Mouse (Mus musculus) midbrain, embryonic 16.5 days (tissue): ENCODE results near the gene Pxdn. TPM values are rescaled to one million over a fixed set of nuclear protein-coding genes. Genes with fewer than 3 reads are reported as not detected.

Experiments
- ATAC-seq: fragments of 200-750 bp; cut with Nextera tagmentation; 2 replicates; pipeline ENCODE4 v1.8.0; 2017; ENCODE audit warnings: moderate TSS enrichment
- H3K27ac ChIP-seq: fragments of 300-500 bp; sonication (generic); 2 replicates; pipeline ENCODE4 v1.5.1; 2014; ENCODE audit warnings: mild to moderate bottlenecking, low read length, mixed read lengths
- H3K27me3 ChIP-seq: fragments of 300-500 bp; sonication (generic); 2 replicates; pipeline ENCODE4 v1.6.1; 2014; ENCODE audit warnings: low read depth, low read length, mixed read lengths; ENCODE audit not compliant: control insufficient read depth, insufficient read depth
- H3K36me3 ChIP-seq: fragments of 300-500 bp; sonication (generic); 2 replicates; pipeline ENCODE4 v1.6.1; 2014; ENCODE audit warnings: mild to moderate bottlenecking, low read length, moderate library complexity, mixed read lengths; ENCODE audit not compliant: control insufficient read depth, insufficient read depth
- H3K4me1 ChIP-seq: fragments of 300-500 bp; sonication (generic); 2 replicates; pipeline ENCODE4 v1.6.1; 2014; ENCODE audit warnings: mild to moderate bottlenecking, low read length, mixed read lengths; ENCODE audit not compliant: control insufficient read depth, insufficient read depth
- H3K4me2 ChIP-seq: fragments of 300-500 bp; sonication (generic); 2 replicates; pipeline ENCODE4 v1.6.1; 2014; ENCODE audit warnings: mild to moderate bottlenecking, low read length, mixed read lengths
- H3K4me3 ChIP-seq: fragments of 300-500 bp; sonication (generic); 2 replicates; pipeline ENCODE4 v1.5.1; 2014; ENCODE audit warnings: low read depth, mild to moderate bottlenecking, low read length, moderate library complexity, mixed read lengths
- H3K9ac ChIP-seq: fragments of 300-500 bp; sonication (generic); 2 replicates; pipeline ENCODE4 v1.6.1; 2014; ENCODE audit warnings: low read depth, low read length, mixed read lengths
- H3K9me3 ChIP-seq: fragments of 300-500 bp; sonication (generic); replicated peaks from 2 replicates; pipeline ENCODE4 v1.6.1; 2014; ENCODE audit warnings: mild to moderate bottlenecking, low read length, mixed read lengths; ENCODE audit not compliant: control insufficient read depth, poor library complexity, severe bottlenecking
- WGBS: fragments of 180-500 bp; shearing (Covaris S2); extraction: QIAGEN DNeasy Blood & Tissue Kit; methylation state at CpG from one replicate; pipeline ENCODE4 v1.1.7; 2014; 5-methylcytosine and 5-hydroxymethylcytosine counted together
- polyA plus RNA-seq: library from polyadenylated mRNA; unstranded; fragments of >200 nt; fragmentation: Nextera tagmentation; extraction: Ambion mirVana; gene quantifications from 2 replicates; pipeline ENCODE4 v1.2.1, GENCODE M21; 2015

Gene Pxdn
- polyA plus RNA-seq, 1 experiment from 2014 or later: 53.3 TPM

DNA sequence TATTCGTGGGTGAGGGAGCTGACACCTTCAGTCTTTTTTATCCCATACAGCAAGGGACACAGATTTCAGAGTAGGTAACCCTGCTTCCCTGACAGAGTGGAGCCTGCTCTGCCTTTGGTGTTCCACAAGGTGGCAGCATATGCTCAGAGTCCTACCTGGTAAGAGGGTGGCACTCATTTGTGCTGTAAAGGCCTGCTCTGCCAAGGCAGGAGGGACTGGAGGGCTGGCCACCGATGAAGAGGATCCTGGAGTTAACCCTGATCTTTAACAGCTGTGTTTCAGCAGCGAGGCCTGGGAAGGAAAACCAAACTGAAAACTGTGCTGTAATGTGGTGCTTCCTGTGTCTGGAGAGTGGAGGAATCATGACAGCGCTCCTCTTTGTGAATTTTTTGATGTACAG is 102.2 kb downstream of the Pxdn start:
- Histone ChIP-seq H3K9ac (no peak overlapping the region), H3K9me3 (no peaks in the 10 kb centered on the region), H3K27ac (no peak overlapping the region), H3K4me1 (peaks cover 7% of the 10 kb centered on the region; the same call in 1 of the 2 replicates), H3K4me3 (no peak overlapping the region), H3K27me3 (no peaks in the 10 kb centered on the region), H3K36me3 (no peaks in the 10 kb centered on the region), H3K4me2 (no peak overlapping the region)
- 48% methylated on average over 4 of the region's 4 CpGs for WGBS
- peak; percentile 52; the same call in 1 of the 2 replicates for ATAC-seq

DNA sequence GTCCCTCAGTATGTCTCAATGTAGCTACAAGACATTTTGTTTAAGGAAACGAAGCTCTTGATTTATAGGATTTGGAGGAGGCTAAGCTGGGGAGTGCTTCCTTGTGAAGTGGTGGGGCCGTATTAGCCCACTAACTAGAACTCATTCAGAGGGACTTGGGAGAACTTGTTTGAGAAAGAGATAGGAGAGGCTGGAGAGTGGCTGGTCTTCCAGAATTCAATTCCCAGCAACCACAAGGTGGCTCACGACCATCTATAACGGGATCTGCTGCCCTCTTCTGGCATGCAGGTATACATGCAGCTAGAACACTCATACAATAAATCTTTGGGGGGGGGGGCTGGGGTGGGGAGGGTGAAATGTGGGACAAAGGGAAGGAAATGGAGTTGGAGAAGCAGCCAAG is 102.7 kb downstream of the Pxdn start:
- H3K4me3 ChIP-seq: no peak overlapping the region
- no peak for ATAC-seq

DNA sequence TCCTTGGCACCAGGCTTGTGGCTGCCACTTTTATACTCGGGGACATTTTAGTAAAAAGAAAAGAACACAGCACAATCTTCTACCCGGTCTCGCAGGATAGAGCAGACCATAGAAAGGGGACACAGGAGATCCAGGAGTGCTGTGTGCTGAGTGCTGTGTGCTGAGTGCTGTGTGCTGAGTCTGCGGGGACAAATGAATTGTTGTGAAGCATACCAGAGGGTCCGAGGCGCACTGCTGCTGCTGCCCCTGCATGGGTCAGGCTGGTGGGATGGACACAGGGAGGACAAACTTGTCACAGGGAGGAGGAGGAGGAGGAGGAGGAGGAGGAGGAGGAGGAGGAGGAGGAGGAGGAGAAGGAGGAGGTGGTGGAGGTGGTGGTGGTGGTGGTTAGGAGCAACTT is 111.4 kb downstream of the Pxdn start:
- Histone ChIP-seq H3K4me2 (no peak overlapping the region), H3K9ac (no peak overlapping the region), H3K4me1 (no peaks in the 10 kb centered on the region), H3K4me3 (no peak overlapping the region), H3K27me3 (no peaks in the 10 kb centered on the region), H3K36me3 (no peaks in the 10 kb centered on the region), H3K27ac (no peak overlapping the region), H3K9me3 (no peaks in the 10 kb centered on the region)
- WGBS: 86% methylated on average over 6 of the region's 6 CpGs
- ATAC-seq: no peak

More for the DNA sequence above, 102.7 kb downstream of the Pxdn start:
- H3K27ac ChIP-seq: no peak overlapping the region
- H3K4me1 ChIP-seq: peaks cover 7% of the 10 kb centered on the region; the same call in 1 of the 2 replicates
- no peaks in the 10 kb centered on the region for H3K9me3 ChIP-seq
- WGBS: 33% methylated on average over 4 of the region's 4 CpGs
- no peak overlapping the region for H3K9ac ChIP-seq
- H3K4me2 ChIP-seq: no peak overlapping the region
- H3K36me3 ChIP-seq: no peaks in the 10 kb centered on the region
- no peaks in the 10 kb centered on the region for H3K27me3 ChIP-seq

DNA sequence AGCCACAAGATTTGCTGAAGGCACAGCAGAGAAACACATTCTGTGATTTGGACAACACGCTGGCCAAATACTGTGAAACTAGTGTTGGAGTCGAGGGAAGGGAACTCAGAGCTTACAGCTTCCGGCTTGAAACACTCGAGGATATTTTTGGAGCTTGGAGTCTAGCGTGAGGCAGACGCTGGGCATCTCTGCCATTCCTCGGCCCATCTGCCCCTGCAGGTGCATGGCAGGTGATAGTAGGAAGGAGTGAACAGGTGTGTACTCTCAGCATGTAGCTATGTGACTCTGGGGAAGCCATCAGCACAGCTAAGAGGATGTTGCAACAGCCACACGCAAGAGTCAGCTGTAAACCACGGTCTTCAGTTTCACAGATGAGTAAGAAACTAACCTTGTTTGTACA is 112.4 kb downstream of the Pxdn start:
- no peaks in the 10 kb centered on the region for H3K9me3 ChIP-seq
- H3K4me3 ChIP-seq: no peak overlapping the region
- no peak overlapping the region for H3K9ac ChIP-seq
- H3K36me3 ChIP-seq: no peaks in the 10 kb centered on the region
- no peak overlapping the region for H3K27ac ChIP-seq
- WGBS: 85% methylated on average over 9 of the region's 9 CpGs
- no peaks in the 10 kb centered on the region for H3K27me3 ChIP-seq
- no peak for ATAC-seq
- no peaks in the 10 kb centered on the region for H3K4me1 ChIP-seq
- H3K4me2 ChIP-seq: no peak overlapping the region

DNA sequence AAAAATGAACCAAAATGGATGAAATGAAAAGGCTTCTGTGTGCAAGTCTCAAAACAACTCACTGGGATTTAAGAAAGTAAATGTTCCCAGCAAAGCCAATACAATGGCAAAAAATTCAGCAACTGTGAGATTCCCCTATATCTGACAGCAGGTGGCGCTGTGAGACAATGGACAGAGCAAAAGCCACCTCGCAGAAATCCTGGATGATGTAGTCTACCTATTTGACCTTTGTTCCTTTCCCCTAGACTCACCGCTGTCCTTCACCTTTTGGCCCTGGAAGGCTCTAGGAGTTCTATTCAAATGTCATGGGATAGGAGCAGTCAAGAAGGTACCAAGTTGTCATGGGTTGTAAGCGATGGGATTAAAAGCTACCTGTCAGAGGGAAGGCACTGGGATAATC is 112.8 kb downstream of the Pxdn start:
- Histone ChIP-seq H3K4me1 (no peaks in the 10 kb centered on the region), H3K27me3 (no peaks in the 10 kb centered on the region), H3K9me3 (no peaks in the 10 kb centered on the region), H3K9ac (no peak overlapping the region), H3K4me2 (no peak overlapping the region), H3K27ac (no peak overlapping the region), H3K4me3 (no peak overlapping the region), H3K36me3 (no peaks in the 10 kb centered on the region)
- 18% methylated on average over 4 of the region's 4 CpGs for WGBS
- no peak for ATAC-seq

DNA sequence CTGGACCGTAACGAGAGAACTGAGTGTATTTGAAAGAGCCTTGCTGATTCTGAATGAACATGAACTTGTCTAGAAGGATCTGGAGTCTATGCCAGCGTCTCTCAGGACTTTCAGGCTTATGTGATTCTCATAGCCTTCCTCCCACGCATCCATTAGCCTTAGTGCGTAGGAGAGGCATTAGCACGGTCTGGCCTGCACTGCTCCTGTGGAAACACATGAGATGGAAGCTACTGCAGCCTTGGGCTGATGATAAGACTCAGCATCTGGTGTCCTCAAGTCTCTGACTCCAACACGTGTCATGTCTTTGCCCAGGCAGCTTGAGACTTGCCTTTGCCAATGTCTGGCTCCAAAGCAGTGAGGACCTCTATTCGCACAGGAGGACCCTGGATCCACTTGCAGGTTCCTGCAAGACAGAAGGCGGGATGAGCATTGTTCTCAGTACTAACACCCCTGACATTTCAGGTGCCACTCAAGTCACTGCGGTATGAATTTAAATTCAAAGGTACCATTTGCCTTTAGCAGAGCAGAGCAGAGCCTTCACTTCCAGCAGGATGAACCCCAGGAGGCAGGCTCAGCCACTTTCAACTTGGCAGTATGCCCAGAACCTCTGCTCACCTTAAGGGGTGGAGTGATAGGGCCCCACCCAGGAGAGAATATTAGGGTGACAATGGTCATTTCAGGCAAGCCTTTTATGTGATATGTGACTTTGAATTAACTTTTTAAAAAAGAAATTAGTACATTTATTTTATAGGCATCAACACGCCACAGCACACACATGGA is 117.5 kb downstream of the Pxdn start:
- no peak overlapping the region for H3K9ac ChIP-seq
- WGBS: 90% methylated on average over 11 of the region's 11 CpGs
- no peaks in the 10 kb centered on the region for H3K27me3 ChIP-seq
- no peak overlapping the region for H3K27ac ChIP-seq
- no peak for ATAC-seq
- H3K9me3 ChIP-seq: no peaks in the 10 kb centered on the region
- H3K4me1 ChIP-seq: no peaks in the 10 kb centered on the region
- no peak overlapping the region for H3K4me3 ChIP-seq
- no peaks in the 10 kb centered on the region for H3K36me3 ChIP-seq
- no peak overlapping the region for H3K4me2 ChIP-seq

DNA sequence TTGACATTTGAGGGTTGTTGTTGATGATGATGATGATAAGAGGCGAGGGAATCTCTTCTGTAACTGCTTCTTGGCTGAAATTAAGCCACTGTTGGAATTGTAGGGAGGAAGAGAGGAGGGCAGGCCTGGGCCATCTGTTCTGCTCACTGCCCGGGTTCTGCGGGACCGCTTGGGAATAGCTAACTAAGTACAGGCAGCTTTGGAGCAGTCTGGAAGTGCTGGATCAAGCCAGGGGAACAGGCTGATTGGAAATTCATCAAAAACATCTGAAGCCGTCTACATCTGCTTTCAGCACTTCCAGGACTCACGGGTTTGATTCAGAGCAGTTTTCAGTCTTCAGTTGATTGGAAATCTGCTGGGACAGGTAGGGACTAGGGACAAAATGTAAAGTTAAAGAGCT is 120.6 kb downstream of the Pxdn start:
- Histone ChIP-seq H3K36me3 (no peaks in the 10 kb centered on the region), H3K4me1 (no peaks in the 10 kb centered on the region), H3K27ac (no peak overlapping the region), H3K4me2 (no peak overlapping the region), H3K9ac (no peak overlapping the region), H3K27me3 (no peaks in the 10 kb centered on the region), H3K4me3 (no peak overlapping the region), H3K9me3 (no peaks in the 10 kb centered on the region)
- WGBS: 79% methylated on average over 6 of the region's 6 CpGs
- no peak for ATAC-seq

DNA sequence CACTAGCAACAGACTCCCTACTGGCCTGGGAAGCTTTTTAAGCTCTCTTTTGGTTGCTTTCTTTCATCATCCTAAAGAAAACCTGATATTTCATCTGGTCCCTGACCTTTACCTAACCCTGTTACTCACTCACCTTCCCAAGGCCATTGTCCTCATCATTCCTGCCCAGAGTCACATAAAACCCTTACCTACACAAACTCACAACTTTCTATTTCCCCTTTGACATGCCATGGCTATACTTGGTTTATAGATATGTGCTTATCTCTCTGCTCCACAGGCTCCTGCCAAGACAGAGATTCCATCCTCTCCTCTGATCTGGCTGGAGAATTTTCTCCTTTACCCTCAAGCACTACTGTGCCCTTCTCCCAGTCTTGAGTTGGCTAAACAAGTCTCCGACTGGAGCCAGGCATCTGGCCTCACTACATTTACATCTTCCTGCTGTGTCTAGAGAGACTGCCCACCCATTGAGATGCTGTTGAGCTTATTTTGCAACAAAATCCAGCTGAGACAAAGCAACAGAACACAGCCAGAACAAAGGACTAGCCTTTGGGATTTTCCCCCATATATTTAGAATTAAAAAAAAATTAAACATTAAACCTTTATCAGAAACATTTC is 124.2 kb downstream of the Pxdn start:
- Histone ChIP-seq H3K4me1 (no peaks in the 10 kb centered on the region), H3K4me3 (no peak overlapping the region), H3K9me3 (no peaks in the 10 kb centered on the region), H3K9ac (no peak overlapping the region), H3K27ac (no peak overlapping the region), H3K36me3 (no peaks in the 10 kb centered on the region), H3K27me3 (no peaks in the 10 kb centered on the region), H3K4me2 (no peak overlapping the region)
- ATAC-seq: no peak
- 16% methylated on average over 1 of the region's 1 CpGs for WGBS

DNA sequence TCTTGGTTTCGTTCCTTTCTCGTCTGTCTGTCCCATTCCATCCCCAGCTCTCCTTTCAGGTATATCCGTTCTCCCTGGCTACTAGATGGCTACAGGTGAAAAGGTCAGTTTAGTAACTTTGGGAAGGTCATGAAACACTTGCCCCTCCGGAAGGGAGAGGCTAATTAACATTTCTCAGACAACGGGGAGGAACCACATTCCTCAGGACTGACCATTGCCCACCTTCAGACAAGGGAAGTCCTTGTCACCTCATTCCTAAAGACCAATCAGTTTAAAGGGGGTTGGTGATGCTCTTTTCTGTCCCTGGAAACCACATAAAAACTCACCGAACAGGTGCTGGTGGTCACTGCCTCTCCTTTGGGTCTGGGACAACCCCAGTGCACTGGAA is 124.7 kb downstream of the Pxdn start:
- H3K4me3 ChIP-seq: no peak overlapping the region
- ATAC-seq: no peak
- no peaks in the 10 kb centered on the region for H3K9me3 ChIP-seq
- 42% methylated on average over 6 of the region's 6 CpGs for WGBS
- no peaks in the 10 kb centered on the region for H3K27me3 ChIP-seq
- H3K9ac ChIP-seq: no peak overlapping the region
- no peak overlapping the region for H3K27ac ChIP-seq
- no peaks in the 10 kb centered on the region for H3K4me1 ChIP-seq
- H3K36me3 ChIP-seq: no peaks in the 10 kb centered on the region
- H3K4me2 ChIP-seq: no peak overlapping the region
